Mouse (Mus musculus) CH12.LX (cell line): ENCODE measurements around the gene Gls2. TPM values are rescaled to one million over a fixed set of nuclear protein-coding genes. Genes with fewer than 3 reads are reported as not detected.

Source experiments
- polyA plus RNA-seq: library from polyadenylated mRNA; unstranded; fragments of >175 nt; gene quantifications from 2 replicates; pipeline ENCODE4 v1.2.1, GENCODE M21; 2012; ENCODE audit warnings: low read depth; ENCODE audit not compliant: insufficient read length
- total RNA-seq, 2 experiments: library from RNA; depleted of rRNA; stranded (reverse); fragments of 300-350 nt in 1 of 2; fragments of >200 nt in 1 of 2; gene quantifications; 2 replicates each; pipeline ENCODE4 v1.2.3; 2012 to 2014

The Gls2 gene
- total and polyA plus RNA-seq, 3 experiments, result 0.86 to 2.2 (median 1.9) TPM

Other genes with a start within 250 kb of the Gls2 start
Only the 20 nearest of the 22 such genes appear.
- gene Hsd17b6, start 186.8 kb upstream of the Gls2 start, total RNA-seq (2012; rRNA removed), result 0.08 TPM in 1 of 2 replicates, not detected in the other
- gene Hsd17b6, start 186.8 kb upstream of the Gls2 start, total RNA-seq (2014; rRNA removed), result not detected in 2 replicates
- not detected in 2 replicates for gene Hsd17b6, start 186.8 kb upstream of the Gls2 start, polyA plus RNA-seq
- 69.5 and 79.6 TPM in 2 replicates for gene Prim1, start 179.3 kb upstream of the Gls2 start, total RNA-seq (2012; rRNA removed)
- gene Prim1, start 179.3 kb upstream of the Gls2 start, total RNA-seq (2014; rRNA removed), result 151 and 171 TPM in 2 replicates
- 101 and 102 TPM in 2 replicates for gene Prim1, start 179.3 kb upstream of the Gls2 start, polyA plus RNA-seq
- gene Naca, start 158.9 kb upstream of the Gls2 start, total RNA-seq (2012; rRNA removed), result 1,257 and 1,396 TPM in 2 replicates
- gene Naca, start 158.9 kb upstream of the Gls2 start, total RNA-seq (2014; rRNA removed), result 1,670 and 1,798 TPM in 2 replicates
- 1,330 and 1,397 TPM in 2 replicates for gene Naca, start 158.9 kb upstream of the Gls2 start, polyA plus RNA-seq
- gene Ptges3, start 135.5 kb upstream of the Gls2 start, total RNA-seq (2012; rRNA removed), result 124 and 176 TPM in 2 replicates
- 196 and 210 TPM in 2 replicates for gene Ptges3, start 135.5 kb upstream of the Gls2 start, total RNA-seq (2014; rRNA removed)
- 247 and 274 TPM in 2 replicates for gene Ptges3, start 135.5 kb upstream of the Gls2 start, polyA plus RNA-seq
- gene Atp5b, start 111.2 kb upstream of the Gls2 start, total RNA-seq (2012; rRNA removed), result 1,695 and 1,781 TPM in 2 replicates
- gene Atp5b, start 111.2 kb upstream of the Gls2 start, total RNA-seq (2014; rRNA removed), result 1,737 and 1,775 TPM in 2 replicates
- gene Atp5b, start 111.2 kb upstream of the Gls2 start, polyA plus RNA-seq, result 1,504 and 1,607 TPM in 2 replicates
- gene Baz2a, start 102.9 kb upstream of the Gls2 start, total RNA-seq (2012; rRNA removed), result 11.8 and 12.8 TPM in 2 replicates
- gene Baz2a, start 102.9 kb upstream of the Gls2 start, total RNA-seq (2014; rRNA removed), result 4.5 and 5.4 TPM in 2 replicates
- 29.5 and 34.0 TPM in 2 replicates for gene Baz2a, start 102.9 kb upstream of the Gls2 start, polyA plus RNA-seq
- 9.4 and 9.8 TPM in 2 replicates for gene Rbms2, start 14.2 kb upstream of the Gls2 start, total RNA-seq (2012; rRNA removed)
- gene Rbms2, start 14.2 kb upstream of the Gls2 start, total RNA-seq (2014; rRNA removed), result 8.5 and 9.1 TPM in 2 replicates
- 36.6 and 48.2 TPM in 2 replicates for gene Rbms2, start 14.2 kb upstream of the Gls2 start, polyA plus RNA-seq
- gene Spryd4, start 17.4 kb downstream of the Gls2 start, total RNA-seq (2012; rRNA removed), result 24.2 and 32.4 TPM in 2 replicates
- gene Spryd4, start 17.4 kb downstream of the Gls2 start, total RNA-seq (2014; rRNA removed), result 48.8 and 50.2 TPM in 2 replicates
- 38.6 and 39.2 TPM in 2 replicates for gene Spryd4, start 17.4 kb downstream of the Gls2 start, polyA plus RNA-seq
- not detected in 2 replicates for gene Mip, start 31.4 kb downstream of the Gls2 start, total RNA-seq (2012; rRNA removed)
- not detected in 2 replicates for gene Mip, start 31.4 kb downstream of the Gls2 start, total RNA-seq (2014; rRNA removed)
- not detected in 2 replicates for gene Mip, start 31.4 kb downstream of the Gls2 start, polyA plus RNA-seq
- 47.2 and 51.5 TPM in 2 replicates for gene Timeless, start 37.6 kb downstream of the Gls2 start, total RNA-seq (2012; rRNA removed)
- gene Timeless, start 37.6 kb downstream of the Gls2 start, total RNA-seq (2014; rRNA removed), result 31.7 and 38.6 TPM in 2 replicates
- 65.9 and 80.3 TPM in 2 replicates for gene Timeless, start 37.6 kb downstream of the Gls2 start, polyA plus RNA-seq
- gene Apon, start 59.6 kb downstream of the Gls2 start, total RNA-seq (2012; rRNA removed), result 0.30 and 0.80 TPM in 2 replicates
- gene Apon, start 59.6 kb downstream of the Gls2 start, total RNA-seq (2014; rRNA removed), result 0.62 and 1.2 TPM in 2 replicates
- gene Apon, start 59.6 kb downstream of the Gls2 start, polyA plus RNA-seq, result 0.80 and 1.7 TPM in 2 replicates
- gene Apof, start 74.2 kb downstream of the Gls2 start, total RNA-seq (2012; rRNA removed), result 1.0 and 1.3 TPM in 2 replicates
- gene Apof, start 74.2 kb downstream of the Gls2 start, total RNA-seq (2014; rRNA removed), result 0.63 and 0.66 TPM in 2 replicates
- gene Apof, start 74.2 kb downstream of the Gls2 start, polyA plus RNA-seq, result 0.99 and 1.1 TPM in 2 replicates
- 12.5 and 14.6 TPM in 2 replicates for gene Stat2, start 76.1 kb downstream of the Gls2 start, total RNA-seq (2012; rRNA removed)
- 2.7 and 3.3 TPM in 2 replicates for gene Stat2, start 76.1 kb downstream of the Gls2 start, total RNA-seq (2014; rRNA removed)
- 11.6 and 12.5 TPM in 2 replicates for gene Stat2, start 76.1 kb downstream of the Gls2 start, polyA plus RNA-seq
- gene Il23a, start 104.3 kb downstream of the Gls2 start, total RNA-seq (2012; rRNA removed), result 1.2 and 3.6 TPM in 2 replicates
- 0.32 and 0.41 TPM in 2 replicates for gene Il23a, start 104.3 kb downstream of the Gls2 start, total RNA-seq (2014; rRNA removed)
- gene Il23a, start 104.3 kb downstream of the Gls2 start, polyA plus RNA-seq, result 0.30 and 0.49 TPM in 2 replicates
- 8.1 and 11.0 TPM in 2 replicates for gene Pan2, start 108.9 kb downstream of the Gls2 start, total RNA-seq (2012; rRNA removed)
- gene Pan2, start 108.9 kb downstream of the Gls2 start, total RNA-seq (2014; rRNA removed), result 9.4 and 10.6 TPM in 2 replicates
- 16.1 and 18.5 TPM in 2 replicates for gene Pan2, start 108.9 kb downstream of the Gls2 start, polyA plus RNA-seq
- gene Cnpy2, start 128.0 kb downstream of the Gls2 start, total RNA-seq (2012; rRNA removed), result 91.0 and 111 TPM in 2 replicates
- 64.9 and 72.0 TPM in 2 replicates for gene Cnpy2, start 128.0 kb downstream of the Gls2 start, total RNA-seq (2014; rRNA removed)
- gene Cnpy2, start 128.0 kb downstream of the Gls2 start, polyA plus RNA-seq, result 98.9 and 107 TPM in 2 replicates
- 145 and 149 TPM in 2 replicates for gene Cs, start 143.3 kb downstream of the Gls2 start, total RNA-seq (2012; rRNA removed)
- gene Cs, start 143.3 kb downstream of the Gls2 start, total RNA-seq (2014; rRNA removed), result 131 and 137 TPM in 2 replicates
- 214 and 240 TPM in 2 replicates for gene Cs, start 143.3 kb downstream of the Gls2 start, polyA plus RNA-seq
- gene Coq10a, start 174.5 kb downstream of the Gls2 start, total RNA-seq (2012; rRNA removed), result 8.4 and 11.1 TPM in 2 replicates
- 5.7 and 7.7 TPM in 2 replicates for gene Coq10a, start 174.5 kb downstream of the Gls2 start, total RNA-seq (2014; rRNA removed)
- gene Coq10a, start 174.5 kb downstream of the Gls2 start, polyA plus RNA-seq, result 8.6 and 12.1 TPM in 2 replicates
- 15.3 and 15.8 TPM in 2 replicates for gene Ankrd52, start 182.7 kb downstream of the Gls2 start, total RNA-seq (2012; rRNA removed)
- gene Ankrd52, start 182.7 kb downstream of the Gls2 start, total RNA-seq (2014; rRNA removed), result 3.5 and 4.3 TPM in 2 replicates
- gene Ankrd52, start 182.7 kb downstream of the Gls2 start, polyA plus RNA-seq, result 45.9 and 51.0 TPM in 2 replicates
- gene Slc39a5, start 206.8 kb downstream of the Gls2 start, total RNA-seq (2012; rRNA removed), result 0.21 TPM in 1 of 2 replicates, not detected in the other
- not detected in 2 replicates for gene Slc39a5, start 206.8 kb downstream of the Gls2 start, total RNA-seq (2014; rRNA removed)
- 0.11 TPM in 1 of 2 replicates, not detected in the other for gene Slc39a5, start 206.8 kb downstream of the Gls2 start, polyA plus RNA-seq